Mouse (Mus musculus): ENCODE measurements around the gene Bmf.

- peak; percentile 74 for TF ChIP-seq CTCF (IDR thresholded peaks at IDR 0.05)
- TF ChIP-seq EP300 (IDR thresholded peaks at IDR 0.05; ENCODE audit: insufficient read depth, low read depth, low read length) = no peak
- TF ChIP-seq POLR2A (IDR thresholded peaks at IDR 0.05; ENCODE audit: insufficient read depth, low read depth, low read length) = no peak
These were observed 6.4 kb downstream of the Bmf start for GRCm38 (mm10) chr2:118542971-118543573.
